Mouse (Mus musculus): ENCODE measurements around the gene Mamdc2. TPM values are rescaled to one million over a fixed set of nuclear protein-coding genes. Genes with fewer than 3 reads are reported as not detected.
"Not testable (repeated sequence)": the region's sequence is repeated elsewhere in the genome, so short reads cannot be mapped to it uniquely, and the experiment has no call there.

Gene Mamdc2
- 0.56 and 0.86 TPM in 2 replicates for polyA plus RNA-seq (2016; fragmentation: Nextera tagmentation; extraction: Ambion mirVana)

- 0 out of 2 replicates have a peak, but pooled peaks cover 5% of the 10 kb centered on the region for H3K9me3 ChIP-seq
- 1% methylated on average over 19 of the region's 19 CpGs for WGBS
- H3K27me3 ChIP-seq (ENCODE audit: poor library complexity, severe bottlenecking) = peaks cover 53% of the 10 kb centered on the region
- peaks cover 36% of the 10 kb centered on the region for H3K4me1 ChIP-seq
- H3K4me3 ChIP-seq = peak within 1 kb of the TSS; percentile 60
- H3K36me3 ChIP-seq (replicated peaks) = no peaks in the 10 kb centered on the region
- peak; percentile 37 for DNase-seq (ENCODE audit: extremely low spot score, low spot score)
- peak within 1 kb of the TSS; percentile 76 for H3K27ac ChIP-seq
These were observed at the start of gene Mamdc2 for GRCm38 (mm10) chr19:23447988-23448497. Gene Mamdc2, minus strand, starts transcription at chr19:23448442.

GRCm38 (mm10) chr19:23498011-23498410 is 49.8 kb upstream of the Mamdc2 start:
- H3K27ac ChIP-seq = no peak overlapping the region
- no peaks in the 10 kb centered on the region for H3K36me3 ChIP-seq (replicated peaks)
- H3K4me3 ChIP-seq = no peak overlapping the region
- H3K9me3 ChIP-seq = no peaks in the 10 kb centered on the region
- DNase-seq (ENCODE audit: extremely low spot score, low spot score) = no peak
- no peaks in the 10 kb centered on the region for H3K4me1 ChIP-seq
- H3K27me3 ChIP-seq (ENCODE audit: poor library complexity, severe bottlenecking) = no peaks in the 10 kb centered on the region
- 90% methylated on average over 7 of the region's 7 CpGs for WGBS

DNA sequence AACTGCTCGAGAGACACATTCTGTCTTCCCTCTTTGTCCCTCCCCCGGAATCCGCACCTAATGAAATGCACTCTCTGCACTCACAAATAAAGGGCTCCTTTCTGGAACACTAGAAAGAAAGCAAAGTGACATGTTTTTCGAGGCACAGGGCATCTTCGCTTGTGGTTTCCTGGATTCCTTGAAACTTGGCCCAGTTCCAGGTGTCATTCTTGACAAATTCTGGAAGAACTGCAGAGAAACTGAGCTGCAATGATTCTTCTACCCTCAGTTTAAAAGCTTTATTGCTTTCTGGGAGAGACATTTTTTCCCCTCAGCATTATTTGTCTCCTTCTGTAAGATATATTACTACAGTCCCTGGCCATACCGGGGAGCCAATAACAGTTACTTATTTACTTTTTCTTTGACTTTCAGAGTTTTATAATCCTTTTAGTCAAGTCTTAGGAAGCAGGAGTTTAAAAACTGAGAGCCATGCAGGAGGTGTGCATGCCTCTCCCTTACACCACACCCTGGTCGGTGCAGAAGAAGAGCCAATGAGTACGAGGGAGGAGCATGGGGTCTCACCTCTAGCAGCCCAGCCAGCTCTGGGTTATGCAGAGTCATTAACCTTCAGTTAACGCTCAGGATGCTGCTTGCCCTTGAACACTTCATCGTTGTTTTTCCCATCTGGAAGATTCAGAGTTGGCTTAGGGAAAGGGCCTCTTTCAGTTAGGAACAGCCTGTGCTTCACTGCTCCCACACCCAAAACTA is 49.1 kb upstream of the Mamdc2 start:
- Histone ChIP-seq H3K4me1 (no peaks in the 10 kb centered on the region), H3K4me3 (no peak overlapping the region), H3K27me3 (ENCODE audit: poor library complexity, severe bottlenecking) (no peaks in the 10 kb centered on the region), H3K9me3 (no peaks in the 10 kb centered on the region), H3K36me3 (replicated peaks) (no peaks in the 10 kb centered on the region), H3K27ac (no peak overlapping the region)
- whole genome bisulfite sequencing = 87% methylated on average over 10 of the region's 10 CpGs
- DNase-seq (ENCODE audit: extremely low spot score, low spot score) = no peak

GRCm38 (mm10) chr19:23496536-23496935 is 48.3 kb upstream of the Mamdc2 start:
- Histone ChIP-seq H3K27me3 (ENCODE audit: poor library complexity, severe bottlenecking) (no peaks in the 10 kb centered on the region), H3K36me3 (replicated peaks) (no peaks in the 10 kb centered on the region), H3K4me3 (no peak overlapping the region), H3K9me3 (no peaks in the 10 kb centered on the region), H3K4me1 (no peaks in the 10 kb centered on the region), H3K27ac (no peak overlapping the region)
- DNase-seq (ENCODE audit: extremely low spot score, low spot score) = no peak
- 89% methylated on average over 3 of the region's 3 CpGs for WGBS

GRCm38 (mm10) chr19:23492663-23493062 is 44.4 kb upstream of the Mamdc2 start:
- H3K27ac ChIP-seq = no peak overlapping the region
- H3K27me3 ChIP-seq (ENCODE audit: poor library complexity, severe bottlenecking) = no peaks in the 10 kb centered on the region
- DNase-seq (ENCODE audit: extremely low spot score, low spot score) = no peak
- no peaks in the 10 kb centered on the region for H3K9me3 ChIP-seq
- no peak overlapping the region for H3K4me3 ChIP-seq
- no peaks in the 10 kb centered on the region for H3K36me3 ChIP-seq (replicated peaks)
- no peaks in the 10 kb centered on the region for H3K4me1 ChIP-seq

DNA sequence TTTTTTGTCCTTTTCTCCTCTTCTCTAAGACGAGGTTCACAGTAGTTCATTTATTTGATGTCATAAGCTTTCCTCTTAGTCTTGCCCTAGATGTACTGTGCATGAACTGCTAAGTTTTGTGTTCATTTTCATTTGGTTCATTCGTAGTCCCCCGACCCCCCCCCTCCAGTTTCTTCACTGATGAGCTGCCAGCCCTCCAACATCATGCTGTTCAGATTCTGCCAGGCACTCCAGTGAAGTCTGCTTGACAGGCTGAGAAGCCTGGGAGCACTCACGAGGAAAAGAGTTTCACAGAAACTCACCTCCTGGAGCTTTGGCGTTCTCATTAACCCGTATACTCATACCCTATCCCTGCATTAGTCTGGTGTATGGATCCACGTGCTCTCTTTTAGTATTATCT is 42.5 kb upstream of the Mamdc2 start:
- WGBS = 46% methylated on average over 7 of the region's 7 CpGs
- H3K4me3 ChIP-seq; H3K9me3 ChIP-seq; H3K27me3 ChIP-seq (ENCODE audit: poor library complexity, severe bottlenecking); H3K27ac ChIP-seq; H3K36me3 ChIP-seq (replicated peaks); H3K4me1 ChIP-seq; DNase-seq (ENCODE audit: extremely low spot score, low spot score): not testable (repeated sequence)

GRCm38 (mm10) chr19:23489780-23490179 is 41.5 kb upstream of the Mamdc2 start:
- Histone ChIP-seq H3K4me1 (no peaks in the 10 kb centered on the region), H3K27ac (no peak overlapping the region), H3K9me3 (no peaks in the 10 kb centered on the region), H3K27me3 (ENCODE audit: poor library complexity, severe bottlenecking) (no peaks in the 10 kb centered on the region), H3K4me3 (no peak overlapping the region), H3K36me3 (replicated peaks) (no peaks in the 10 kb centered on the region)
- WGBS = 74% methylated on average over 8 of the region's 8 CpGs
- no peak for DNase-seq (ENCODE audit: extremely low spot score, low spot score)

DNA sequence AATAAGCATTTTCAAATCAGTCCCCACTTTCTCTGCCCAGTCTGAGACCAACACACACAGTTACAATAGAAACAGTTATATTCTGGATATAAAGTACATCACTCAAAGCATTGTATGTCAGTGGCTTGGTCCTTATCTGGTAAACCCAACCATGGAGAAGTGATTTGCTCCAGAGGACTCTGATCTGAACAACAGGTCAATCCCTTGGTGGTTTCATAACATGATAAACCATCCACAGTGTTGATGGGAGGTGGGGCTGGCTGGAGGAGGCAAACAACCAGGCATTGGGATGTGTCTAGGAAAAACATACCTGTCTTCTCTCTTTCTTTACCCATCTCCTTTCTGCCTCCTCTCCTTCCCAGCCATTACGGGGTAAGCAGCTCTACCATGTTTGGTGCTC is 39.2 kb upstream of the Mamdc2 start:
- Histone ChIP-seq H3K27ac (no peak overlapping the region), H3K4me3 (no peak overlapping the region)
- WGBS = 82% methylated on average over 1 of the region's 1 CpGs

GRCm38 (mm10) chr19:23486631-23487270 is 38.5 kb upstream of the Mamdc2 start:
- DNase-seq (ENCODE audit: extremely low spot score, low spot score) = no peak
- 90% methylated on average over 6 of the region's 6 CpGs for WGBS
- no peaks in the 10 kb centered on the region for H3K27me3 ChIP-seq (ENCODE audit: poor library complexity, severe bottlenecking)

More for the DNA sequence above, 39.2 kb upstream of the Mamdc2 start:
- Histone ChIP-seq H3K4me1 (no peaks in the 10 kb centered on the region), H3K9me3 (no peaks in the 10 kb centered on the region), H3K27me3 (ENCODE audit: poor library complexity, severe bottlenecking) (no peaks in the 10 kb centered on the region), H3K36me3 (replicated peaks) (no peaks in the 10 kb centered on the region)
- DNase-seq (ENCODE audit: extremely low spot score, low spot score) = no peak

GRCm38 (mm10) chr19:23485940-23486600 is 37.8 kb upstream of the Mamdc2 start:
- Histone ChIP-seq H3K4me1 (no peaks in the 10 kb centered on the region), H3K4me3 (no peak overlapping the region), H3K27me3 (ENCODE audit: poor library complexity, severe bottlenecking) (no peaks in the 10 kb centered on the region), H3K9me3 (no peaks in the 10 kb centered on the region), H3K36me3 (replicated peaks) (no peaks in the 10 kb centered on the region), H3K27ac (no peak overlapping the region)
- WGBS = 89% methylated on average over 7 of the region's 7 CpGs
- DNase-seq (ENCODE audit: extremely low spot score, low spot score) = no peak

More at GRCm38 (mm10) chr19:23486631-23487270, 38.5 kb upstream of the Mamdc2 start:
- Histone ChIP-seq H3K4me1 (no peaks in the 10 kb centered on the region), H3K27ac (no peak overlapping the region), H3K4me3 (no peak overlapping the region), H3K36me3 (replicated peaks) (no peaks in the 10 kb centered on the region), H3K9me3 (no peaks in the 10 kb centered on the region)

DNA sequence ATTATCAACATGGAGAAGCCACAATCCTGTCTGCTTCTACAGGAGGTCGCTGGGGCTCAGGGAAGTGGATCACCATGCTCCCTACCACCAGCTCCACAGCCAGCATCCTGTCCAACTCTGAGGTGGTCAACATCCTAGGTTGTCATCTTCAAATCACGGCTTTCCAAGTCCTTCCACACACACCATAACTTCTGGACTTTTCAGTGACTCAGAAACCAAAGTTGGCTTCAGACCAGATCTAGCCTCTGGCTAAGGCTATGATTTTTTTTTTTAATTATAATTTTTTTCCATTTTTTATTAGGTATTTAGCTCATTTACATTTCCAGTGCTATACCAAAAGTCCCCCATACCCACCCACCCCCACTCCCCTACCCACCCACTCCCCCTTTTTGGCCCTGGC is 34.3 kb upstream of the Mamdc2 start:
- H3K27ac ChIP-seq; H3K4me3 ChIP-seq; H3K4me1 ChIP-seq; H3K36me3 ChIP-seq (replicated peaks); H3K9me3 ChIP-seq; H3K27me3 ChIP-seq (ENCODE audit: poor library complexity, severe bottlenecking); DNase-seq (ENCODE audit: extremely low spot score, low spot score): not testable (repeated sequence)
- WGBS = 88% methylated on average over 2 of the region's 2 CpGs

DNA sequence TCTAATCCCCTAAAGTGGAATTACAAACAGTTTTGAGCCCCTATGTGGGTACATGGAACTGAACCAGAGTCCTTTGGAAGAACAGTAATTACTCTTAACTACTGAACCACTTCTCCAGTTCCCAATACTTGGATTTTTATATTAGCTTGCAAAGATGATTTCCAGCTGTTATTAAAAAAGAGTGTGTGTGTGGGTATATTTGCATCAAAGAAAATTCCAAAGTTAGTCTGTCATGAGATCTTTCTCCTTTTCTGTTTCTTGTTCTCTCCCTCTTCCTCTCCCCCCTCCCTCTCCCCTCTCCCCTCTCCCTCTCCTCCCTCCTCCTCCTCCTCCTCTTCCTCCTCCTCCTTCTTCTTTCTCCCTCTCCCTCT is 31.3 kb upstream of the Mamdc2 start:
- Histone ChIP-seq H3K36me3 (replicated peaks) (no peaks in the 10 kb centered on the region), H3K4me3 (no peak overlapping the region), H3K4me1 (no peaks in the 10 kb centered on the region), H3K9me3 (no peaks in the 10 kb centered on the region), H3K27me3 (ENCODE audit: poor library complexity, severe bottlenecking) (no peaks in the 10 kb centered on the region), H3K27ac (no peak overlapping the region)
- no peak for DNase-seq (ENCODE audit: extremely low spot score, low spot score)

Data from forebrain, embryonic 10.5 days (tissue).